Mouse (Mus musculus): ENCODE results near the gene Tas1r3. TPM values are rescaled to one million over a fixed set of nuclear protein-coding genes. Genes with fewer than 3 reads are reported as not detected.

Tas1r3 gene
- polyA plus RNA-seq, 1 experiment from 2014 or later: 0.16 TPM

GRCm38 (mm10) chr4:155888181-155888580 lies 25.0 kb upstream of the Tas1r3 start:
- DNase-seq (ENCODE audit: low spot score): no peak

GRCm38 (mm10) chr4:155887674-155888073 lies 24.5 kb upstream of the Tas1r3 start:
- no peak for DNase-seq (ENCODE audit: low spot score)

GRCm38 (mm10) chr4:155886330-155886729 lies 23.2 kb upstream of the Tas1r3 start:
- DNase-seq (ENCODE audit: low spot score): no peak

GRCm38 (mm10) chr4:155883587-155883986 lies 20.4 kb upstream of the Tas1r3 start:
- DNase-seq (ENCODE audit: low spot score): no peak

GRCm38 (mm10) chr4:155871404-155871803 lies 8.2 kb upstream of the Tas1r3 start:
- no peak for DNase-seq (ENCODE audit: low spot score)

- DNase-seq (ENCODE audit: low spot score): peak; percentile 95
These were observed 6.3 kb upstream of the Tas1r3 start, which contains the start of the genes Cptp and Ints11 for GRCm38 (mm10) chr4:155869317-155870033. Gene Cptp (minus strand): TSS chr4:155869440. Gene Ints11 (plus strand): TSS chr4:155869546.

- no peak for DNase-seq (ENCODE audit: low spot score)
These were observed 5.6 kb upstream of the Tas1r3 start for GRCm38 (mm10) chr4:155868614-155869298.

- DNase-seq (ENCODE audit: low spot score): no peak
These were observed 1.4 kb downstream of the Tas1r3 start for GRCm38 (mm10) chr4:155861787-155862186.

- DNase-seq (ENCODE audit: low spot score): peak; percentile 40
These were observed 3.8 kb downstream of the Tas1r3 start for GRCm38 (mm10) chr4:155859318-155859717.

- DNase-seq (ENCODE audit: low spot score): no peak
These were observed 6.3 kb downstream of the Tas1r3 start for GRCm38 (mm10) chr4:155856881-155857280.

GRCm38 (mm10) chr4:155856071-155856470 lies 7.1 kb downstream of the Tas1r3 start:
- no peak for DNase-seq (ENCODE audit: low spot score)

GRCm38 (mm10) chr4:155854991-155855390 lies 8.2 kb downstream of the Tas1r3 start:
- DNase-seq (ENCODE audit: low spot score): no peak

GRCm38 (mm10) chr4:155853421-155853820 lies 9.7 kb downstream of the Tas1r3 start:
- DNase-seq (ENCODE audit: low spot score): no peak

GRCm38 (mm10) chr4:155851951-155852411 lies 11.2 kb downstream of the Tas1r3 start:
- DNase-seq (ENCODE audit: low spot score): no peak

GRCm38 (mm10) chr4:155851368-155851767 lies 11.8 kb downstream of the Tas1r3 start:
- DNase-seq (ENCODE audit: low spot score): no peak

GRCm38 (mm10) chr4:155849792-155850451 lies 13.2 kb downstream of the Tas1r3 start:
- no peak for DNase-seq (ENCODE audit: low spot score)

GRCm38 (mm10) chr4:155849391-155849790 lies 13.8 kb downstream of the Tas1r3 start:
- DNase-seq (ENCODE audit: low spot score): no peak

GRCm38 (mm10) chr4:155848434-155849095 lies 14.6 kb downstream of the Tas1r3 start:
- no peak for DNase-seq (ENCODE audit: low spot score)

- DNase-seq (ENCODE audit: low spot score): peak; percentile 50
These were observed 15.4 kb downstream of the Tas1r3 start for GRCm38 (mm10) chr4:155847591-155848352.

- peak; percentile 93 for DNase-seq (ENCODE audit: low spot score)
These were observed 16.1 kb downstream of the Tas1r3 start, which contains the start of gene Dvl1 for GRCm38 (mm10) chr4:155846871-155847578. Gene Dvl1 (plus strand): TSS chr4:155847402.

Measured in thymus, postnatal 0 days (tissue).